Mouse (Mus musculus): ENCODE data around the gene Eno4. TPM values are rescaled to one million over a fixed set of nuclear protein-coding genes. Genes with fewer than 3 reads are reported as not detected.
"Not testable (repeated sequence)": the region's sequence is repeated elsewhere in the genome, so short reads cannot be mapped to it uniquely, and the experiment has no call there.

The Eno4 gene
- total RNA-seq (2021) = 1 to 10 TPM; 1.3 to 1.5 TPM
- long read RNA-seq, partial matches to known transcripts = 1 of 2 reads
- long read RNA-seq, other reads (novel, unspliced or antisense) = 1 of 2 reads

DNA sequence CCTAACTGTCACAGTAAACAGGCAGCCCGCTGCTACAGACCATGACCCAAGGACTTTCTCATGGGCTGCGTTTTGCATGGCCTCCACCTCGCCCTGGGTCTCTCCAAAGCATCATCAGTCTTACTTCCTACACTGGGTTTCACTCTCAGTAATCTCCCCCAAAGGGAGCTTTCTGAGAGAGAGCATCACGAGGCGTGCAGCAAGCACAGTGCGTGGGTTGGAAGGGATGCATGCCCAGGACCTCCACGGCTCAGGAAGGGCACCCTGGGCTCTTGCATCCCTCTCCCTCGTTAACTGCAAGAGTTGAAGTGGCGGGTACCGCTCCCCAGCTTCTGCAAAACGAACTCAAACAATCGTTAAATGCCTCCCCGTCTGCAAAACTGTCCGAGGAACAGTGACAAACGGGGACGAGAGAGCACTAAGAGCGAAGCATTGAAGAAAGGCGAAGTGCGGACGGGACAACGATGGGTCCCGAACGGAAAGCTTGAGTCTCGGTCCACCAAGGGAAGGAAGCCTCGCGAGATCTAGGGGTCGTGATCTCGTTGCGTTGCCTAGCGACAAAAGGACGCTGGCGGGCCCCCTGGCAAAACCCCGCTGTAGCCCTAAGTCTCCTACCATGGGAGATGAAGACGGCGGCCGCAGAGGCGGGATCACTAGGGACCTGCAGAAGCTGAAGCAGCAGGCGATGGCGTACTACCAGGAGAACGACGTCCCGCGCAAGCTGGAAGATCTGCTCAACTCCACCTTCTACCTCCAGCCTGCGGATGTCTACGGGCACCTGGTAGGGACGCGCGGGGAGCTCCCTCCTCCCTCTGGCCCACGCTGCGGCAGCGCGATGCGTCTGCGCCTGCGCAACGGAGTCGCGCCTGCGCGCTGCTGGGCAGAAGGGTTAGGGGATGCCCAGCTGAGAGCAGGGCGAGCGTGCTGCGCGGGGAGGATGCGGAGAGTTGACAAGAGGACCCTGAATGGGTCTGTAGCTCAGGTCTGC lies at the start of gene Eno4, which contains the start of gene Hspa12a:
Gene Eno4 (plus strand): TSS at position 585 of the 988 bp plus-strand sequence.
Gene Hspa12a (minus strand): TSS at position 814 of the 988 bp plus-strand sequence.
- peak; percentile 94 to 95 for DNase-seq (ENCODE audit: low spot score in 2 of 2)

DNA sequence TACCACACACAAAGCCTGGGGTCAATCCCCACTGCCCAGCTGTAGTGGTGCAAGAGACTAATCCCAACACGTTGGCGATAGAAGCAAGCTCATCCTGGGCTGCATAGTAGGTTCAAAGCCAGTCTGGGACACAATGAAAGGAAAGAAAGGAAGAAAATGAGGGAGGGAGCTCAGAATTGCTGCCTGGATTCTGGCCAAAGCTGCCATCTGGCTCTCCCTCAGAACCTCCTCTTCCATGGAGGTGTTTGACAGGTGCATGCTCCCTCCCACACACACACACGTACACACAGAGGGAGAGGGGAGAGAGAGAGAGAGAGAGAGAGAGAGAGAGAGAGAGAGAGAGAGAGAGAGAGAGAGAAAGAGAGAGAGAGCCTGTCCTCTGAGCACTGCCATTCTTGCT lies 47.0 kb upstream of the Eno4 start:
- peak; percentile 23 to 46 for DNase-seq (ENCODE audit: low spot score in 2 of 2)

DNA sequence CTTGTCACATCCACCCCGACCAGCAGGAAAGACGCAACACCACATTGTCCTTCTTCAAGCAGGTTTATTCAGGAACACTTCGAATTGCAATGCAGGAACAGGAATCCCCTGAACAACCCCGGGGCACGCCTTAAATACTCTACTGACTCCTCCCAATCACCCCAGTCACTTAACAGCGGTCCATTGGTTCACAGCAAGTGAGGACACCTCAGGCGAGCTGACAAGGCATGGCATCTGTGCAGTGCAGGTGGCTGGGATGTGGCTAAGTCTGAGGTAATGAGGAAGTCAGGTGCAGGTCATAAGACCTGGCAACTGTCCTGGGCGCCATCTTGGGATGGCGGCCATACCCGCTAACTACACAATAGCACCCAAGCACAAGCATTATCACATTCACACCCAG lies 42.8 kb upstream of the Eno4 start:
- DNase-seq (ENCODE audit: low spot score in 2 of 2) = not testable (repeated sequence)

DNA sequence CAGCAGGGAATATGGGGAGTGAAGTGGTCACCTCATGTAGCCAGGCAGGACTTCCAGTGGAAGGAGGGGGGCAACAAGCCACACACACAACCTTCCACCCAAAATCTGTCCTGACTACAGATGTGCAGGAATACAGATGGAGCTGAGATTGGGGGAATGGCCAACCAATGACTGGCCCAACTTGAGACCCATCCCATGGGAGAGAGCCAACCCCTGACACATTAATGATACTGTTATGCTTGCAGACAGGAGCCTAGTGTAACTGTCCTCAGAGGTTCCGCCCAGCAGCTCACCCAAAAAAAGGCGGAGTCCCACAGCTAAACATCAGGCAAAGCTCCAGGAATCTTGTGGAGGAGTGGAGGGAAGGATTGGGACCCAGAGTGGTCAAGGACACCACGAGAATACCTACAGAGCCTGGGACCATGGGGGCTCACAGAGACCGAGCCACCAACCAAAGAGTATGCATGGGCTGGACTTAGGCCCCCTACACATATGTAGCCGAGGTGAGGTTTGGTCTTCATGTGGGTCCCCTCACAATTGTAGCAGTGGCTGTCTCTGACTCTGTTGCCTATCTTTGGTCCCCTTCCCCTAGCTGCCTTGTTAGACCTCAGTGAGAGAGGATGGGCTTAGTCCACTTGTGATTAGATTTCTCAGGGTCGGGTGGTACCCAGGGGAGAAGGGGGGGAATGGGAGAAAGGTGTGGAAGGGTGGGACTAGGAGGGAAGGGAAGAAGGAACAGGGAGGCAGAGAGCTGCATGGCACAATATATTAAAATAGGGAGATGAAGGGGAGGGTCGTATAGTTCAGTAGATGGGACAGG lies 39.9 kb upstream of the Eno4 start:
- DNase-seq (ENCODE audit: low spot score in 2 of 2) = no peak

DNA sequence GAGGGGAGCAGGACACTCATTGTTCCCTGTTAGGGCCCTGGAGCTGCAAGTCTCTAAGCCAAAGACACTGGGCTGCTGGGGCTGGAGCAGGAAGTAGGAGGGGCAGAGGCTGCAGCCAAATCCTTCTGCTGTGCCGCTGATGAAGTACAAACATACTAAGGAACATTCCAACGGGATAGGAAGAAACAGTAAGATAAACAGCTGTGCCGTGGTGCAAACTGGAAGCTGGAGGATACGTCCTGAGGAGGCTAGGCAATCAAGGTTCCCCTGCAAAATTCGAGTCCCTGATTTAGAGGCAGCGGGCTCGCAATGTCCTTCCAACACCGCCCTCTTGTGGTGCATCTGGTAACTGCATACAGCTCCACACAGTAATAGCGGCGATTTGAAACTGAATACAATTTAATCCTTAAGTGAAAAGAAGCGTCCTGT lies 39.3 kb upstream of the Eno4 start:
- DNase-seq (ENCODE audit: low spot score in 2 of 2) = peak; percentile 79 to 95

DNA sequence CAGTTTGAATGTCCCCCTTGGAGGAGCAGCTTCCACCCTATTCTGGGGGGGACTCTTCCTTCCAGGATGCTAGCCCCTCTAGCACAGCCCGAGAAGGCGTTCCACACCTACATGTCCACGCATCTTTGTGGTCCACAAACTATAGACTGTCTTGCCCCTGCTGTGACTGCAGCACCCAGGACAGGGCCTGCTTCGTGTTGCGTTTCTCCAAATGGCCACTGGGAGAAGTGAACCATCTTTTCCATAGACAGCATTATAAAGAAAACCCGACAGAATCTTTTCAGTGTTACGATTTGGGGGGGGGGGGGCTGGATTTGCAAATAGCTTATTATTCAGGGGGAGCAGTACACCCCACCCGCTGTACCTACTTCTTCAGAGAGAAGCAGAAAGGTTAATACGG lies 36.5 kb upstream of the Eno4 start:
- no peak for DNase-seq (ENCODE audit: low spot score in 2 of 2)

DNA sequence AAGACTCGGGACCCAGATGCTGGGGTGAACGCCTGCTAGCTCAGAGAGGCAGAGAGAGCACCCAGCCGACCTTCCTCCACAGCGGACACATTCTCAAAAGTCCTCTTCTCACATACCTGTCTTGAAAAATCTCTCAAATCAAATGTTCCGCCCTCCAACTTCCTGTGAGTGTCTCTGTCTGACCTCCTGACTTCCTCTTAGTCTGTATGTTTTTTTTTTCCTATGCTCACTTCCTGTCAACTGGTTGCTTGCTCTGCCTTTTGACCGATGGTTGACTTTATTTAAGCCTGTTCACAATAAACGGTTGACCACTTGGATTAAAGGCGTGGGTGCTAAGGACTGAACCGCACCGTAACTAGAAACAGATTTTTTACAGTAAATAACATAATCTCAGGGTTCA lies 35.2 kb upstream of the Eno4 start:
- no peak for DNase-seq (ENCODE audit: low spot score in 2 of 2)

DNA sequence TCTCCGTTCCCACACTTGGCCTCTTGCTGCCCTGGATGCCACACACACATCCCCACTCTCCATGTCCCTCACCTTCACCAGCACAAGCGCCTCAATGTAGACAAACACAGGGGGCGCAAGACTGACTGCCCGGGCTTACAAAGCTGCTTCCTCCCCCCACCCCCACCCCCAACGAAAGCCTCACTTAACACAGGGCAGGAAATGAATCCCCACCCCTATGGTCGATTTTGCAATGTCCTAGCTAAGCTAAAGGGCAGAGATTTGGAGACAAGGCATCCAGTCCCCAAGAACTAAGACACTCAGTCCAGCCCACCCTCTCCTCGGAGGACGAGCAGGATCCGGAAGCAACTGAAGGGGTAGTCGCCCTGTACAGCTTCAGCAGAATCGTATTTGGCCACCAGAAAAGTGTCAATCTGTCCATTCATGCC lies 32.3 kb upstream of the Eno4 start:
- no peak for DNase-seq (ENCODE audit: low spot score in 2 of 2)

DNA sequence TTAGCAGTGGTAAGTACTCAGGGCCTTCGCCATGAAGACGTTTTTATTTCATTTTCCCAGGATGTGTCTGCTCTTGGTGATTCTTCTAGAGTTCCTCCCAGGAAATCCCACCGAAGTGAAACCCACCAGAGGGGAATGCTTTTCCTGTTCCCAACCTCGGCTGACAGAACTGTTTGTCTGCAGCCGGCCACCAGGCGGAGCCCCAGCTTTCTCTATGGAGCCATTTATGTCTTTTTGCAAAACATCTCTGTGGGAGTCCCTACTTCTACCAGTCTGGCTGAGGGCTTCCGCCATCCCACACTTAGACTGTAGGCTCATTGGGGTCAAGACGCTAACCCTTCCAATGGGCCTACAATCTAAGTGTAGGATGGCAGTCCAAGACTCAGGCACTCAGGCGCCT lies 31.8 kb upstream of the Eno4 start:
- peak; percentile 67 to 82 for DNase-seq (ENCODE audit: low spot score in 2 of 2)

DNA sequence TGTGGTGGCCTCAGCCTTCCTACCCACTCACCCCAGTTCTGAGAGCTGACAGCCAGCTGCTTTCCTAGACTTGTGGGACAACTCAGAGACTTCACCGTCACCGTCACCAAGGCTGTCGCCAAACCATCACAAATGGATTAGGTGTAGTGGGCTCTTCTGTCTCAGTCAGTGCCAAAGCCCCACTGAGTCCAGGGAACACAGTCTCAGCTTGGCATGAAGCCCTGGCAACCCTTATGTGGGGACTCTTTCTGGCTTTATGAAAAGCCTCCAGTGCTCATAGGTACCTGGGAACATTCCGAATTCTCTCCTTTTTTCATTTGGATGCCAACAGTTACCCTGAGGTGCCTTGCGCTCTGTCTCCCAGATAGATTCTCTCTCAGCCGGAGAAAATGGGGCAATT lies 29.9 kb upstream of the Eno4 start:
- DNase-seq (ENCODE audit: low spot score in 2 of 2) = no peak

DNA sequence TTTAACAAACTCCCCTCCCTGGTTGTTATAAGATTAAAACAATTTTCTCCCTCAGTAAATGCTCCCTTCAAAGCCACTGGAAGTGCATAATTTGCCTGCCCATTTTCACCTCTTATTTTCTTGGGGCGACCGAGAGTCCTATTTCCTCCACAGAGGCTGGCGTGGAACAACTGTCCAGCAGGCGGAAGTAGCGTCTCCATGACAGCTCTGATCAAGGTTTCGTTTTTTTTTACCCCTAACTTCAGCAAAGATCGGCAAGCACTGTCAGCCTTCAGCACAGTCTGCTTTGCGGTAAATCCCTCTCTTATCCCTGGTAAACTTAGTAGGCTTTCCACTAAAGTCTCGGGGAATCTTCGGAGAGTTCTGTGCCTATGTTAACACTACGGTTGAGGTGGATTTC lies 24.6 kb upstream of the Eno4 start:
- no peak for DNase-seq (ENCODE audit: low spot score in 2 of 2)

DNA sequence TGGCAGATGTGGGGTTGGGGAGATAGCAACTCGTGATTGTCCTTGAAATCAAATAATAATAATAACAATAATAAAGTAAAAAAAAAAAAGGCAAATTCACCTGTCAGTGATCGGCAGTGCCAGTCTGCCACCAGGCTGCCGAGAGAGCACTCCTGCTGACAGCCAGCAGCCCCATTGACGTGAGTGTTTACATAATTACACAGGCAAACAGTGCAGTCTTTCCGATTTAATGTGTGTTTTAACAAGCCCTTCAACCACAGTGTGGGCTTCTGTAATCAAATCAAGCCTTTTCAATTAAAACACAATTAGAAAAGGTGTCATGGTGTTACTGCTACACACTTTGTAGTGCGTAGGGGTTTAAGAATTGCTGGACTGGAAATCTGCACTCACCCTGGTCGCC lies 24.1 kb upstream of the Eno4 start:
- no peak for DNase-seq (ENCODE audit: low spot score in 2 of 2)

DNA sequence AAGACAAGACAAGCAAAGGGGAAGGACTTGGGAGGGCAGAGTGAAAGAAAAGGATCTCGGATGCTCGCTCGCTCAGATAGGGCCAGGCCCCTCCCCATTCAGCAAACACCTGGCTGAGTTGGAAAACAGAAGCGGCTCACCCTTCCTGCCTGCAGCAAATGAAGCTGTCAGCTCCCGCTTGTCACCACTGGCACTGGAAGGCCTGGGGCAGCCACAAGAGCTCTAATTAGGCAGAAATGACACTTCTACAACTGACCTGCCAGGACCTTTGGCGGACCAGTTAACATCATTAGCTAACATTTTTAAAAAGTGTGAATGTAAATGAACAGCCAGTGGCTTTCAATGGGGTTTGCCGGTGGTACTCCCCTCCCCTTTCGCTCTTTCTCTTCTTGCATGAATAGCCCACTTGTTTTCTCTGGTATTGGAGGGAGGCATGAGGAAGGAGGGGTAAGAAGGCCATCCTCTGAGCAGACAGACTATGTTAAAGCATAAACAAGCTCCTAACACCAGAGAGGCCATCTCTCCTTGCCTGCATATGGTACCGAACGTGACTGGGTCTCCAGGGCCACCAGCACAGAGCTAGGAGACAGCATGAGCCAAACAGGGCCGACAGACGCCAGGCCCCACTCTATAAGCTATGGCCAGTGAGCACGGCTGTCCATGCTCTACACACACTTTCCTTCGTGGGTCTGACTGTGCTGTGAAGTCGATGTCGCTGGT lies 12.0 kb upstream of the Eno4 start:
- no peak for DNase-seq (ENCODE audit: low spot score in 2 of 2)

DNA sequence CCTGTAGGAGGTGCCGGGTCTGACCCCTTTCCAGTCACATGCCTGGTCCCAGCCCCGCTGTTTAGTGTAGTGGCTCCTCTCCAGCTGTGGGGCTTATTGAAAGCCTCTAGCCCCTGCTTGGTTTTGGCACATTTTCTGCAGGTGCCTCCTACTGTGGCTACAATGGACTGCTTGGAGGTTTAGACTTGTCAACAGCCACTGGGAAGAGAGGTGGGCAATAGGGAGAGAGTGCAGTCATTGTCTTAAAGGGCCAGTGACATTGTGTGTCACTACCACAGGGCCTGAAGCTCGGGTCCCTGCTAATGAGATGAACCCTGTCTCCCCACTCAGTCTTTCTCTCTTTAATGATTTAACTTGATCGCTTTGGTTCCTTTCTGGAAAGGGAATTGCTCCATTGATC lies 10.2 kb upstream of the Eno4 start:
- DNase-seq (ENCODE audit: low spot score in 2 of 2) = no peak

DNA sequence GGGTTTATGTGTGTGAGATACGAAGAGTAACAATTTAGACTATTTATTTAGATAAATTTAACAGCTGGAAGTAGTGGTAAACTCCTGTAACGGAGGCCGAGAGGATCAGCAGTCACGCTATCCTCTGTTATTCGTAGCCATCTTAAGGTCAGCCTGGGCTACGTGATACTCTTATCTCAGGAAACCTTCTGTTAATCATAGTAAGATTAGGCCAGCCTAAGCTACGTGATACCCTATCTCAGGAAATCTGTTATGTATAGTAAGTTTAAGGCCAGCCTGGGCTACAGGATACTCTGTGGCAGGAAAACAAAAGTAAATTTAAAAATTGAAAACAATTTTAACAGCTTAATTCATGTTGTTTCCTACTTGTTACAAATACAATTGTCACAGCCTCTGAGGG lies 2.7 kb downstream of the Eno4 start:
- no peak for DNase-seq (ENCODE audit: low spot score in 2 of 2)

DNA sequence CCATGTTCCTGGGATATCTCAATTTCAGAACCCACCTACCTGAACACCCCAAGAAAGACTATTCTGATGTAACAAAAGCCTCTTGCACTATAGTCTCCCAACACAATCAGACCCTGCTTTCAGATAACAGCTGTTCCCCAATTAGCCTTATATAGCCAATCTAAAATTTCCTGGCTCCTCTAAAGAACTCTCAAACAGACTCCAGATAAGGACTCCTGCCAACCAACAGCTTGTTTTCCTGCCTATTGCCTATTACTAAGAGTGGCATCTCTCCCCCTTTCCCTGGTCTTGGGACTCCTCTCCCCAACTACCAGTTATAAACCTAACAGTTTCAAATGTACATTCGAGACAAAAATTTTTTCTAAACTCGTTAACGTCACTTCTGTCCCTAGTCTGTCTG lies 8.3 kb downstream of the Eno4 start:
- DNase-seq (ENCODE audit: low spot score in 2 of 2) = no peak

DNA sequence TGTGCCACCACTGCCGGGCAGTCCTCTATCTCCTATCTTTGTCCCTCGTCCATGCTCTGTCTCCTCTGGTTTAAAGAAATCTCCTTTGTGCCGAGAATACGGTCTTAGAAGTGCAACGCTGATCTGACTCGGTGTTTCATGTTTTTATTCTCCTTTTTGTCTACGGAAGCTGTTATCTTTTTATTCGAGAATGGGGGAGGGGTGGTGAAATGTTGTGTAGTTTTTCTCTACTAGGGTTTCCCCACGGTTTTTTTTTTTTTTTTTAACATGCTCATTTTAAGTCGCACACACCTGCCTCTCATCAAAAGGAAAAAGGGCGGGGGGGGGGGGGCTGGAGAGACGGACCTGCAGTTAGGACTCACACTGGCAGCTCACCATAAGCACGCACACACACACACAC lies 9.0 kb downstream of the Eno4 start:
- no peak for DNase-seq (ENCODE audit: low spot score in 2 of 2)

DNA sequence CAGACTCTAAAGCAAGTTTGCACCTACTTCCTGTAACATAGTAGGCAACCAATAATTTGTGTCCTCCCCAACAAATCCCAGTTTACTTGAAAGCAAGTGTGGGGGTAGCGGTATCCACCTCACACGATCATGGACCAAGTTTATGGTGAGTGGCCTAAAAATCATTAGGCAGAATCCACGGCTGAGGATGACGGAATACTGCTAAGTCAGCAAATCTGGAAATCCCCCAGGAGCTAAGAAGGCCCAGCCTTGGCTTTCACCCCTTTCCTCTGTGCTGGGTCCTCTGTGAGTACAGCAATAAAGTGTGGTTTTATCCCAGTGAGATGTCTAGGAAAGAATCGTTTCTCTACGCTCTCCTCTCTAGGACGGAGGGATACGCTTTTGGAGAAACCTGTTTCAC lies 11.6 kb downstream of the Eno4 start:
- DNase-seq (ENCODE audit: low spot score in 2 of 2) = no peak

DNA sequence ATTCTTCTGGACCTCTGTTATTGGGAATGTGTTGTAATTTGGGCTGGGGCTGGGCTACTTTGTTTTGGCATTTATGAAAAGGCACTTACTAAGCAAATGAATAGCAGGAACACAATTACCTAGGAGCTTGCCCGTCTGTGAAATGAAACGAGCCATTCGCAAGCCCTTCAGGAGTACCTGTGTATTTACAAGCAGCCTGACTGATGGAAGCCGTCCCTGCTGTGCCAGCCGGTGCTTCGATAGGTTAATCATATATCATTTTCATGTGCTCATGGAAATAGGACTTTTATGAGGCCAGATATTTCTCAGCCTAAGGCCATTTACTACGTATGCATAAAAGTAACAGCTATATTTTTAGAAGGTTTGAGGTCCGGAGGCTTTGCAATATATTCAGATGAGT lies 19.8 kb downstream of the Eno4 start:
- DNase-seq (ENCODE audit: low spot score in 2 of 2) = no peak

DNA sequence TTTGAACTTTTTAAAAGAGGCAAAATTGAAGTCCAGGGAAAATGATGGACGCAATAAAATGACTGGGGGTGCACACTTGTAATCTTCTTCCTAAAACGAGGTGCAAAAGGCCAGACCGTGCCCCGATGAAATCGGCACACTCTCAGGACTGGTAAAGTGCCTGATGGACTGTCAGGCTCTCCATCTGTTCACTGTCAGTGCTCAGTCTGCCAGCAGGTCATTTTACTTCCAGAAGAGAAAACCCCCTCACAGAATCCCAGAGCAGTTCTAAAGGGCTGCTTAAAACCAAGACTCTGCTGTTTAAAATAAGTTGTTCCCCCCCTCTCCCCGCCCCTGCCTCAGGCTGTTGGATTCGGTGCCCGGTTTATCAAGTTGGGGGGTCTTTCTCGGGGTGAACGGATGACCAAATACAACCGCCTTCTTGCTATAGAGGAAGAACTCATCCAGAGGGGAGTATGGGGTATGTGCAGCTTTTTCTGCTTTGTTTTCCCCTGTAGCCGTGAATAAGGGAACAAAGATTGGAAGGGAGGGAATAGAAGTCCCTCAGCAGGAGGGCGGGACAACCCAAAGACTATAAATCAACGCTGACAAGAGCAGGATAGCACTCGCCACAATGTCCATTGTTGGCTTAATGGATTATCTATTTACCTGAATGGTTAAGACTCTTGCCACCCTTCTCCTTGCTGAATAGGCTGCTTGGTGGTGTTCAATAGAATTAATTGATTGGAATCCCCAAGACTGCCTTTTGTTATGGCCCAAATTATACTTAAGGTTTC lies 25.7 kb downstream of the Eno4 start:
- DNase-seq (ENCODE audit: low spot score in 2 of 2) = no peak
